Comparison of ENCODE assay signal across 8 mouse cellular contexts in the genomic region with DNA sequence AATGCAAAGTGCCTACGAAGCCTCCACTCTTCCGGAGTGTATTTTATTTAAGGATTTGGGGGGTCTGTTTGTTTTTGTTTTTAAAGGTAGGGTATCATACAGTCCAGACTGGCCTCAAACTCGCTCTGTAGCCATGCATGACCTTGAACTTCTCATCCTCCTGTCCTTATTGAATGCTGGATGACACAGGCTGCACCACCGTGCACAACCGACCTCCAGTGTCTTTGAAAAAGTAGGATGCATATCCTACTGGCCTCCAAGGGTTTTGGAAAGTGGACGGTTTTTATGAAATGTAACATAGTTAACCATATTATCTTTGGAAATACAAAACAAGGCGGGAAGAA. TPM values are rescaled to one million over a fixed set of nuclear protein-coding genes. Genes with fewer than 3 reads are reported as not detected.
DNase-seq lines count a peak whose midpoint lies in the region; ATAC-seq and TF ChIP-seq lines count a peak whose summit lies in the region.
"Had no signal": no experiment of that assay in that cellular context is flagged by ENCODE, and none has a peak within 500 bp of the region (broad histone marks: within the 10 kb centered on the region; RNA-seq: fewer than 3 reads in every experiment).

No protein-coding gene starts in this region.

- no peak for TF ChIP-seq CTCF in forebrain, postnatal 0 days (IDR thresholded peaks at IDR 0.05; ENCODE audit: low read depth)

- peak overlapping the region; percentile 73 for H3K4me2 ChIP-seq in neural tube, embryonic 11.5 days (ENCODE audit: low read depth)
- peak overlapping the region; percentile 56 for H3K4me2 ChIP-seq in forebrain, postnatal 0 days (ENCODE audit: low read depth)
- H3K4me2 ChIP-seq in liver, embryonic 13.5 days: peak overlapping the region; percentile 70

- intact Hi-C loops in gastrocnemius, postnatal 36 days (cut with DNase I): no loop called here

- no peaks in the 10 kb centered on the region; the same call in 1 of the 2 replicates for H3K27me3 ChIP-seq in neural tube, embryonic 11.5 days (ENCODE audit: control insufficient read depth, insufficient read depth, low read length)
- H3K27me3 ChIP-seq in forebrain, postnatal 0 days (ENCODE audit: insufficient read depth, low read length): no peaks in the 10 kb centered on the region
- H3K27me3 ChIP-seq in liver, embryonic 13.5 days: peaks cover 30% of the 10 kb centered on the region

- no peak for DNase-seq in neural tube, embryonic 11.5 days (ENCODE audit: low spot score)
- no peak for DNase-seq in neural tube, embryonic 10.5 days (ENCODE audit: extremely low spot score, low spot score)
- no peak for DNase-seq in forebrain, postnatal 0 days
- DNase-seq in liver, embryonic 13.5 days: no peak
- no peak for DNase-seq in right cerebral cortex, adult 2 months (ENCODE audit: low spot score in 2 of 2)
- DNase-seq in yolk sac, embryonic 10.5 days (ENCODE audit: low spot score): no peak
- DNase-seq in gastrocnemius, postnatal 36 days: no peak

- ATAC-seq in neural tube, embryonic 11.5 days (ENCODE audit: insufficient read depth, low FRiP score, low TSS enrichment): no peak; the same call in 1 of the 2 replicates
- peak; percentile 54 for ATAC-seq in forebrain, postnatal 0 days
- no peak for ATAC-seq in liver, embryonic 13.5 days (ENCODE audit: low read depth)

- no peak overlapping the region for H3K9ac ChIP-seq in neural tube, embryonic 11.5 days (ENCODE audit: low read length)
- peak overlapping the region; percentile 62 for H3K9ac ChIP-seq in forebrain, postnatal 0 days
- no peak overlapping the region for H3K9ac ChIP-seq in liver, embryonic 13.5 days

- H3K9me3 ChIP-seq in neural tube, embryonic 11.5 days (ENCODE audit: control insufficient read depth, low read length): no peaks in the 10 kb centered on the region
- no peaks in the 10 kb centered on the region for H3K9me3 ChIP-seq in forebrain, postnatal 0 days (ENCODE audit: low read length)
- H3K9me3 ChIP-seq in liver, embryonic 13.5 days (replicated peaks): no peaks in the 10 kb centered on the region

- no peaks in the 10 kb centered on the region for H3K36me3 ChIP-seq in neural tube, embryonic 11.5 days (ENCODE audit: control insufficient read depth, insufficient read depth, low read length)
- no peaks in the 10 kb centered on the region for H3K36me3 ChIP-seq in forebrain, postnatal 0 days (ENCODE audit: insufficient read depth)
- no peaks in the 10 kb centered on the region for H3K36me3 ChIP-seq in liver, embryonic 13.5 days

- WGBS in neural tube, embryonic 11.5 days: 43% methylated on average over 7 of the region's 7 CpGs
- 32% methylated on average over 7 of the region's 7 CpGs for WGBS in forebrain, postnatal 0 days
- 35% methylated on average over 7 of the region's 7 CpGs for WGBS in liver, embryonic 13.5 days (ENCODE audit: insufficient replicate concordance)

- H3K4me1 ChIP-seq in neural tube, embryonic 11.5 days (ENCODE audit: control insufficient read depth, insufficient read depth, low read length): no peaks in the 10 kb centered on the region
- H3K4me1 ChIP-seq in forebrain, postnatal 0 days (ENCODE audit: insufficient read depth): no peaks in the 10 kb centered on the region; the same call in 1 of the 2 replicates
- peaks cover 9% of the 10 kb centered on the region for H3K4me1 ChIP-seq in liver, embryonic 13.5 days (replicated peaks)

- H3K27ac ChIP-seq in neural tube, embryonic 11.5 days (ENCODE audit: low read depth, low read length): no peak overlapping the region
- H3K27ac ChIP-seq in forebrain, postnatal 0 days (ENCODE audit: low read depth, low read length): no peak overlapping the region
- no peak overlapping the region for H3K27ac ChIP-seq in liver, embryonic 13.5 days

- peak overlapping the region; percentile 48 for H3K4me3 ChIP-seq in neural tube, embryonic 11.5 days (ENCODE audit: low read depth, low read length)
- H3K4me3 ChIP-seq in forebrain, postnatal 0 days (ENCODE audit: low read depth, low read length): peak overlapping the region; percentile 46
- peak overlapping the region; percentile 48 for H3K4me3 ChIP-seq in liver, embryonic 13.5 days (replicated peaks)

RNA-seq across cellular contexts. Expression of a gene that starts 0.3 kb away (rescaled TPM):
- polyA plus RNA-seq in neural tube, embryonic 11.5 days (2014; fragmentation: Nextera tagmentation; extraction: Ambion mirVana): 2.4 and 3.6 TPM in 2 replicates
- total RNA-seq in forebrain, postnatal 0 days (2014; rRNA removed): 4.3 and 5.2 TPM in 2 replicates
- polyA plus RNA-seq in forebrain, postnatal 0 days (2015; fragmentation: Nextera tagmentation; extraction: Ambion mirVana): 3.6 and 4.7 TPM in 2 replicates
- not detected in 2 replicates for polyA plus RNA-seq in liver, embryonic 13.5 days (2015; fragmentation: Nextera tagmentation; extraction: Ambion mirVana)
- total RNA-seq in gastrocnemius, postnatal 36 days (2021): under 1 TPM in 1 of 2 experiments, not detected in 1; 0.17 TPM

RNA-seq across cellular contexts. Expression of a gene that starts 18.6 kb away (rescaled TPM):
- polyA plus RNA-seq in neural tube, embryonic 11.5 days (2014; fragmentation: Nextera tagmentation; extraction: Ambion mirVana): 151 and 156 TPM in 2 replicates
- 35.1 and 35.9 TPM in 2 replicates for total RNA-seq in forebrain, postnatal 0 days (2014; rRNA removed)
- 134 and 146 TPM in 2 replicates for polyA plus RNA-seq in forebrain, postnatal 0 days (2015; fragmentation: Nextera tagmentation; extraction: Ambion mirVana)
- polyA plus RNA-seq in liver, embryonic 13.5 days (2015; fragmentation: Nextera tagmentation; extraction: Ambion mirVana): 105 and 113 TPM in 2 replicates
- 10 to 100 TPM; 96.5 to 97.5 TPM for total RNA-seq in gastrocnemius, postnatal 36 days (2021)

RNA-seq across cellular contexts. Expression of a gene that starts 47.3 kb away (rescaled TPM):
- 0.13 TPM in 1 of 2 replicates, not detected in the other for polyA plus RNA-seq in neural tube, embryonic 11.5 days (2014; fragmentation: Nextera tagmentation; extraction: Ambion mirVana)
- 0.15 and 1.2 TPM in 2 replicates for total RNA-seq in forebrain, postnatal 0 days (2014; rRNA removed)
- 0.15 and 0.39 TPM in 2 replicates for polyA plus RNA-seq in forebrain, postnatal 0 days (2015; fragmentation: Nextera tagmentation; extraction: Ambion mirVana)
- 0.12 and 0.15 TPM in 2 replicates for polyA plus RNA-seq in liver, embryonic 13.5 days (2015; fragmentation: Nextera tagmentation; extraction: Ambion mirVana)
- total RNA-seq in gastrocnemius, postnatal 36 days (2021): 100 to 1,000 TPM; 157 to 170 TPM
- total RNA-seq: adrenal gland, adult 18-20 months had no signal

RNA-seq across cellular contexts. Expression of a gene that starts 58.6 kb away (rescaled TPM):
- polyA plus RNA-seq in neural tube, embryonic 11.5 days (2014; fragmentation: Nextera tagmentation; extraction: Ambion mirVana): 0.58 and 1.1 TPM in 2 replicates
- 2.1 TPM in 2 replicates for total RNA-seq in forebrain, postnatal 0 days (2014; rRNA removed)
- polyA plus RNA-seq in forebrain, postnatal 0 days (2015; fragmentation: Nextera tagmentation; extraction: Ambion mirVana): 0.84 and 1.4 TPM in 2 replicates
- 0.21 and 0.27 TPM in 2 replicates for polyA plus RNA-seq in liver, embryonic 13.5 days (2015; fragmentation: Nextera tagmentation; extraction: Ambion mirVana)
- under 1 TPM; 0.71 to 0.89 TPM for total RNA-seq in gastrocnemius, postnatal 36 days (2021)
